Mouse (Mus musculus) forelimb bud, embryonic 11.5 days (tissue): ENCODE measurements at regions not wholly inside any gene's neighbourhood (a gene's known extent, or its start where the extent isn't known, plus 50 kb on each side); places are given as distances from the start of the nearest gene placed in this dataset.

Experiments used
- DNase-seq: peaks from one replicate; pipeline ENCODE4 v3.0.0-alpha.2; 2012; ENCODE audit warnings: low read depth, low spot score

DNA sequence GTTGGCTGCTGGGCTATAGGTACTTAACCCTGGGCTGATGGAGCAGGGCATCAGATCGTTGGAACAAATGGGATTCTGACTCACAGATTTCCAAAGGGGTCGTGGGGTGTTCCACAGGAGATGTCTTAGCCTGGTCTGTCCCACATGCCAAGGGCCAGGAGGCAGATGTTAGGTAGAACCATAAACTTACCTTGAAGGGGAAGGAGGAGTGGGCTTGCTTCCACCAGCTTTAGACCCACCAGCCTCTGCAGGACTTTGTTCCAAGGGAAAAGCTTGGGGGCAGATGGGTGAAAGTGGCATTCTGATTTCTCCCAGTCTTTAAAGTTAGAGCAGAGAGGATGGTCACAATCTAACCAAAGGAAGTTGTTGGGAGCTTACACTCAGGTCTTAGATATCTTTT lies 165.7 kb upstream of the Agap1 start:
- DNase-seq, result no peak

DNA sequence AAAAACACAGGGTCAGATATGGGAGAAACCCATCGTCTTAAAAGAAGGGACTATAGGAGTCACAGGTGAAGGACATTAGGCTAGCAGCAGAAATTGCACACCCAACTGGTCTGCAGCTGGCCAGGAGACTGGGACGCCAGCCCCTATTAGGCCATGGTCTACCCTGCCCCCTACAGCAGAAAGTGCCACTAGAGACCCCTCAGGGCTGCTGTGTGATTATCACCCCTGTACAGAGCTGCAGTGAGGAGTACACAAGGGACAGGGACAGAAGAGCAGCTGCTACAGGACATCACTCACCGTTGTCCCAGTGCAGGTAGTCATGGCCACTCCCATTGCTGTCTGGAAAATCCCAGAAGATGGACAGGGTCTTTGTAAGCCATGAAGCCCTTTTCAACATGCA lies 157.9 kb upstream of the Agap1 start:
- no peak for DNase-seq

DNA sequence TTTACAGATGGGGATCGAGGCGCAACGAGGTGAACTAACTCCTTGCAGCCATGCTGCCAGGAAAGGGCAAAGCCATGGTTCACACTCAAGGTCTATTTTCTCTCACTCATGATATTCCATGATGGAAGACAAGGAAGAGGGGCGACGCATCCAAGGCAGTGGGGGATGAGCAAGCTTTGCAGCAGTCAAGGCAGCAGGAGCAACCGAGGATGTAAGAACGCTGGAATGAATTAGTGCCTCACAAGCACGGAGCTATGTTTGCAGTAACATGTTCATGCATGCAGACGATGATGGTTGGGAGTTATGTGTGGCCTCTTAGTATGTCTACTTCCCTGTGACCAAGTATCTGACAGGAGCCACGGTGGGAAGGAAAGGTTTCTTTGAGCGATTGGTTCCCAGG lies 156.8 kb upstream of the Agap1 start:
- DNase-seq, result no peak

DNA sequence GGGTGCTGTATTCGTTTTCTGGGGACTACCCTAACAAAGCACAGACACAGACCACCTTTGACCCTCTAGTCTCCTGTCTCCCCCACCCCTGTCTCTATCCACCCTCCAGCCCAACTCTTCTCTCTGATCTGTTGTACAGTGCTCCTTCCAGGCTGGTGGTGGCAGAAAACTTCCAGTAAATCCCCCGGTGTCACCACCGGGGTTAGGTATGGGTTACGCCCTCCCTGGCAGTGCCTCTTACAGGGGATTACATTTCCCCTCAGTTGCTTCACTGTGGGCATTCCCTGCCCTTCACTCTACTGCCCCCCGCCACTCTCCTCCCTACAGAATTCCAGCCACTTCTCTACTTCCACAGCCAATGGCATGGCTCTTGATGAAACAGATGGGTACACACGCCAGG lies 153.5 kb upstream of the Agap1 start:
- no peak for DNase-seq

DNA sequence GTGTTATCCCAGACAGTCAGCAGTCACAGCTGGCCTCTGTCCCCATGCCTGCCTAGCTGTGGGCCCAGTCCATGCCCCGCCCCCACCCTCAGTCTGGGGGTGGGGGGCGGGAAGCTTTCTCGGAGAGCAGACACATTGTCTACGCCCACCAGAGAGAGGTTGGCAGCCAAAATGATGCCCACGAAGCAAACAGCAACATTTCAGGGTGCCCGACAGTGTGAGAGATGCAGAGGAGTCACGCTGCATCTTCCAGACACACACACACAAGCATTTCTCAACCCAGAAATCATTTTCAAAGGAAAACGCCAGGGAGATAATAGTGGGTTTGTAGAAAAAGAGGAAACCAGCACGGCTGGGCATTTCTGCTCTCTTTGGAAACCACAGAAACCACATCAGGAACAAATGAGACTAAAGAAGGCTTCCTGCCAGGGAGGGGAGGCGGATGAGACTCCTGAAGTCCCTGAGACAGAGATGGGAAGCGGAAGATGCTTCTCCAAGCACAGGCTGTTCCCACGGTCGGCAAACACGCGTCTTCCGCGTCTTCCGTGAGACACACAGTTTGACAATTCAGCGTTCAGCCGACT lies 152.1 kb upstream of the Agap1 start:
- DNase-seq, result no peak

DNA sequence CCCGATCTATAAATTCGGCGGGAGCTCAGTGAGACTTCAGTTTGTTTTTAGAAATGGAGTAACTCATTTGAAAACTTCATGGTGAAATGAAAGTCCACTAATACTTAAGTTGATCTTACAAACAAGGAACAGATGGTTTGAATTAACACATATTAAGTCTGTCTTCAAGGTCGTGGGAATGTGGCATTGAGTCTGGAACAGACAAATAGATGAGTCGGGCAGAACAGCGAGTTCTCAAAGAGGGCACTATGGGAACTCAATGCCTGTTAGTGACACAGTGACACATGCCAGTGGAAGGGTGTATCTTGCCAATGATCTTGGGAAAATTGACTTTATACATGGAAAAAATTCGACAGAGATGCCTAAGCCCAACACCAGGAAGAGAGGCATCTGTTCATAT lies 149.4 kb upstream of the Agap1 start:
- DNase-seq, result no peak

DNA sequence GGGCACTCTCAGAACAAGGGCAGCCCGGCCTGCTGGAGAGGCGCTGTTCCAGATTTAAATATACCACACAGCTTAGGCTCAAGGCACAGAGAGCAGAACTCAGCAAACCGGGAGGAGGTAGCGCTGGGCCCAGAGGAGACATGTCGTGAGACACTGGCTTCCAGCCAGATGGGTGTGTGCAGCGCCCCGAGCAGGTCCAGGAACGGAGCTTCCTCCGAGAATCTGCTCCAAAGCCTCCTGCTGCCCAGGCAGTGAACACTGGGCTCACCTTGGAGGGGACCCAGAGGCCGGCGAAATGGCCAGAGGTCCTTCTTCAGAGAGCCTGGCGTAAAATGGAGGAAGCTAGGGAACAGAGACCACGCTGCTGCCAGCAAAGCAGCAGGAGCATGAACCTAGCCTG lies 145.8 kb upstream of the Agap1 start:
- DNase-seq, result no peak

DNA sequence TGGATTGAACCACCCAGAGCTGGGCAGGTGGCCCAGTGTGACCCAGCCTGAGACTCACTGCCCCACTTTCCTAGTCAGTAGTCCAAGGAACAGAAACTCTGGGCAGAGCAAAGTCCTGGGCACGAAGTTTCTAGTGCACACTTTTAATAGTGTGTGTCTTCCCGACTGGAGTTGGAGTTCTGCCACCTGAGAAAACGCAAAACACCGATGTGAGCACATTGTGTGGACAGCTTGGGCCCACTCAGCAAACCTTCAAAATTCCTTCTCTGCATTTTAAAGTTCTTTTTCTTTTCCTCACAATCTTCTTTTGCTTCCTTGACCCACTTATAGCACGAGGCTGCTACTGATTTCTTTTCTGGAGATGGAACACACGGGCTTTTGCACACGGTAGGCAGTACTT lies 141.5 kb upstream of the Agap1 start:
- DNase-seq, result no peak

DNA sequence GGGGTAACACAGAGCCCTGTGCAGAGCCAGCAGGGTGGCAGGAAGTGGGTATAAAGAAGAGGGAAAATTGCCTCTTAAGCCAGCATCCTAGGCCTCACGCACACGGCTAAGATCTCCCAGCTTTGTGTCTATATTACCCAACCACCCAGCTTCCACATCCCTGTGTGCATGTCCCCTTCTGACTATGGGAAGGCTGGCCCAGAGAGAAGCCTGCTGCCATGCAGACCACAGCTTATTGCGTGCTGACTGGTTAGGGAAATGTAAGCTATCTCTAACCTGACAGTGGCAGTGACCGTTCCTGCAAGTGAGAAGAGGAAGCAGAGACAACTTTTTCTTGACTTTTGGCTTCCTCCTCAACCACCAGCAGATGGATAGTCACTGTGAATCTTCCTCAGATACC lies 136.7 kb upstream of the Agap1 start:
- DNase-seq, result no peak

DNA sequence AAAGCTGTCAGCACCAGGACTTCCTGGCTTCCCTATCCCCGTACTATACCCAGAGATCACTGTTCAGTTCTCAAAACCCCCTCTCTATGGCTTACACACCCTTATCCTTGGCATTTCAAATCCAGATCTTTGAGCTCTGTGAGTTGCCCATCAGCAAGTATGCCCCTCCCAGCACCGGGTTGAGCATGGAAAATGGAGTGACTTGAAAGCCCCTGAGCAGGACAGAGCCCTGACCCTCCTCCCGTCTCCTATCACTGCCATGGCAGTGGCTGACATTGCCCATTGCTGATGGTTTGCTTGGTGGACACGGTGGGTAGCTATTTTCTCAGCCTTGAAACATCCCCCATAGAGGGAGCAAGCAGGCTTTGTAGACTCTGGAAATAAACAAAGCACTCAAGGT lies 135.9 kb upstream of the Agap1 start:
- DNase-seq, result no peak

DNA sequence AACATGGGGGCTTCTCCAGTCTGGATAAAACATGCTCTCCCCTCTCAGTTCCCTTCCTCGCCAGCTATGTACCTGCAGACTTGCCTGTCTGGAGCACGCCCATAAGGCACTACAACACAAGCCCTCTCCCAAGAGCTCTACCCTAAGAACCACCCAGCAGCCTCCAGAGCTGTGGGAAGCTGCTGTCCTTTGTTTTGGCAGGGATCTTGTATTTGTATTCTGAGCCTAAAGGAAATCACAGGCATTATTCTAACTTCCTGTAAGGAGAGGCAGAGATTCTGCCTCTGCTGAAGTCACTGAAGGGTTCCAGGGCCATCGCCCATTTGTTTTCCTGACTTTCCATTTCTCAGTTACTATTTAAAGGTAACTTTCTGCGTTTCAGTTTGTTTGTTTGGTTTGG lies 132.0 kb upstream of the Agap1 start:
- DNase-seq, result no peak

DNA sequence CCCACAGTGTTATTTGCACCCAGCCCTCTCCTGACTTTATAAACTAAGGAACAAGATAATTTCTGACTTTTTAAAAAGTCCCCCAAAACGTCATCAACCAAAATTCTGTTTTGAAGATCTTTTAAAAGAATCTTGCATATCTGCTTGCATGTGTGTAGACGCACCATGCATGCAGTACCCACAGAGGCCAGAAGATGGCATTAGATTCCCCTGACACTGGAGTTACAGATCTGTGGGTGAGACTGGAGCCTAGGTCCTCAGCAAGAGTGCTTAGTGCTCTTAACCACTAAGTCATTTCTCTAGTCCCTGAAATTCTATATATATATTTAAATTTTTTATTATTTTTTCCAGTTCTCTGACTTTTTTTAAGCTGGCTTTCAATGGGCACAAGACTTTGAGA lies 131.5 kb upstream of the Agap1 start:
- DNase-seq, result peak; percentile 46

DNA sequence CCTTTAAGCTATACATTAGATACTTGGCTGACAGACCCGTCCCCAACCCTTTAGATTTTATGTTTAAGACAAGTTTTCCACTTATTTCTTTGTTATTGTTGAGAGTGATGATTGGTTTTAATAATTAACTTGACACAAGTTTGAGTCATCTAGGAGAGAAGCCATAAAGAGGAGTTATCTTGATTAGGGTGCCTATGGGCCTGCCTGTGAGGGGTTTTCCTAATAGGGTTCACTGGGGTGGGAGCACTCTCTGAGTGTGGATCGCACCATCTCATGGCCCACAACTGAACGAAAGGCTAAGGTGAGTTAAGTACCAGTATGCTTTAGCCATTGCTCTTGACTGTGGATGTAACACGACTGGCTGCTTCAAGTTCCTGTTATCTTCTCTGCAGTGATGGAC lies 123.3 kb upstream of the Agap1 start:
- DNase-seq, result no peak

DNA sequence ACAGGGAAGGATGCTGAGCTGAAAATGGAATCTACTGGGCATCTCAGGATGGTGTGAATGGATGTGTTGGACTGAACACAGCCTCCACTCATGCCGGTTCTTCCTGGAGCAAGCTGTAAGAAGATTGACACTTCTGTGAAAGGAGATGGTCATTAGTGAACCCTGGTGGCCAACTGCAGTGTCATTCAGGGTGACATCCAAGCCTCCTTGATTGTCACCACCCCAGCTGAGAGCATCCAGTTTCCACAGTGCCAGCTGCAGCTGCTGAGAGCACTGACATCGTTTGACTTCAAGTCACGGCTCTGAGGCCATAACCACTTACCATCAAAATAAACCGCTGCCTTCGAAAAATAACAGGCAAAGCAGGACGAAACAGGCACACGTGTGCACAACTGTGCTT lies 121.9 kb upstream of the Agap1 start:
- DNase-seq, result no peak

DNA sequence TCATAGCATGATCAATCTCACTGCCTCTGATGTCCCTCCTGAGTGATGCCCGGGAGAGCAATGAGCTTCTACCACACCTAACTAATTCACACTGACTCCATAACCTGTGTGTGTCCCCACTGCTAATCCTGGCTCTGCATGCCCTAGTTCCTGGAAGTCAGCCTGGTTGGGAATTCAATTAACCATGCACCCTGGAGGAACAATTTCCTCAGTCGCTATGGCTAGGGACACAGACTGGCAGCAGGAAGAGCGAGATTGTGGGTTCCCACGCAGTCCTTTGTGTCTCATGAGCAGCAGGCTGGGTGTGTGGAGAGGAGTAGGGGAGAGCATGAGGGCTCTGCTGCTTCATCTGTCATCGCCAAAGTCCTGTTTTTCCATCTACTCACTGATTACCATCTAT lies 116.7 kb upstream of the Agap1 start:
- DNase-seq, result no peak

DNA sequence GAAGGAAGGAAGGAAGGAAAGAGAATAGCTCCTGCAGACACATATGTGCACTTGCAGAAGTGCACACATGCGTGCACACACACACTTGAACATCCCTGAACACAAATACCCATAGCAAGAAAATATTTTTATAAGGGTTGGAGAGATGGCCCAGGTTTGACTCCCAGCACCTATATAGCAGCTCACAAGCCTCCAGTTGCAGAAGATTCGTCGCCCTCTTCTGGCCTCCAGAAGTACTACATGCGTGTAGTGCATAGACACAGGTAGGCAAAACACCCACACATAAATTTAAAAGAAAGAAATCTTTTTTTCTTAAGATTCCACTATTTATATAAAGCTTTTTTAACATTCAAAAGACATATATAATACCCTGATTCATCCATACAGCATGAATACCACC lies 111.8 kb upstream of the Agap1 start:
- no peak for DNase-seq

DNA sequence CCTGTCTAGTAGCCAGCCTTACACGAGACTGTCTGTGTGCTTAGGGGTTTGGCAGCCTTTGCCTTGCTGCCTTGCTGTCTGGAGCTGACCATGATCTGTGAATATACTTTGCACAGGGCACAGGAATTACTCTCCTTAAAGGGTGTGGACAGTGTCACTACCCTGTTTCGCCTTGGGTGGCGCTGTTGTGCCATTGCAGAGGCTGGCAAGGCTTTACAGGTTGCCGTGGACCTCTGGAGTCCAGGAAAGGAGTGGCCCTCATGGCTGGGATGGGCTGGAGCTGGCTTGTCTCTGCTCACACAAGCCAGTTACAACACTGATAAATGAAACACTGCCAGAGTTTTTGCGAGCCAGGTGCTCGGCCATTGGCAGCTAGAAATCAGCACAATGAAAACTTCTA lies 110.1 kb upstream of the Agap1 start:
- DNase-seq, result peak; percentile 45

DNA sequence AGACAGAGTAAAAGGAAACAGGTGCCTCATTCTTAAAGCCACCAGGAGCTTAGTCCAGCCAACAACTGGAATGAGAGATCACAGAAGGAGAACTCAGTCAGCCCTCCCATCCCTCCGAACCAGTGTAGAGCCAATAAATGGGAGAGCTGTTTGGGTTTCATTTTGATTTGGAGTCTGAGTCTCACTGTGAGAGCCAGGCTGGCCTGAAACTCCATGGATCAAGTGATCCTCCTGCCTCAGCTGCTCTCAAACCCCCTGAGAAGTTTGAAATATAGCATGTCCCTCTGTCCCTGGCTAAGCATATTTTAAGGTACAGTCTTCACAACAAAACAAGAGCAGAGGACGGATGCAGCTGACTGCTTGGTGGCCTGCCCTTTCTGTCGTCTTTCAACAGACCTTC lies 107.3 kb upstream of the Agap1 start:
- no peak for DNase-seq

DNA sequence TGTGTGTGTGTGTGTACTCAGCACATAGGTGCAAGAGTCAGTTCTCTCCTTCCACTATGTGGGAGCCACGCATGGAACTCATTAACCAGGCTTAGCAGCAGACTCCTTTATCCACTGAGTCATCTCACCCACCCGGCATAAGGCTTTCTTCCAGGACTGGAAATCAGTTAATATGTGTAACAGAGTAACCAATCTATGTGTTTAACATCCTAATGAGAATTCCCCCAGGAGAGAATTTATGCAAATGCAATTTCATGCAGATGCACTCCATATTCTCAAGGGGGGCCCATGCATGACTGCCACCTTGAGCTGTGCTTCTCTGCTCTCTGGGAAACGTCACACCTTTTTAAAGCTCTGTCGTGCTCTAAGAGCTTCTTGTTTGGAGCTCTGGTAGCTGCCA lies 101.7 kb upstream of the Agap1 start:
- no peak for DNase-seq

DNA sequence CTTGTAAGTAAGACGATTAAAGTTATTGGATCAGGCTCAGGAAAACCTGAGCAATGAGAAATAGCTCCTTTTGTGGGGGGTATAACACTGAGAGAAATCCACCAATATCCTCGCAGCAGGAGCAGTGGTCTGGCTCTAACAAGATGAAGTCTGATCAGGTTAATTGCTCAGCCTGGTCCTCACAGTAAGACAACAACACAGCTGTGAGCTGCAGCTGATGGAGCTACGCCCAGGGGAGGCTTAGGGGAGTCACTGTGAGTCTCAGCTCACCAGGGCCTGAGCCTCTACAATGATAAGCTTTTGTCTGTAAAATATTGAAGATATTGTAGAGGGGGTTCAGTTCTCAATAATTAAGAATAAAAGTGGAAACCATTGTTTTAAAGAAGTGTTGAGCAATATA lies 95.3 kb upstream of the Agap1 start:
- DNase-seq, result no peak

DNA sequence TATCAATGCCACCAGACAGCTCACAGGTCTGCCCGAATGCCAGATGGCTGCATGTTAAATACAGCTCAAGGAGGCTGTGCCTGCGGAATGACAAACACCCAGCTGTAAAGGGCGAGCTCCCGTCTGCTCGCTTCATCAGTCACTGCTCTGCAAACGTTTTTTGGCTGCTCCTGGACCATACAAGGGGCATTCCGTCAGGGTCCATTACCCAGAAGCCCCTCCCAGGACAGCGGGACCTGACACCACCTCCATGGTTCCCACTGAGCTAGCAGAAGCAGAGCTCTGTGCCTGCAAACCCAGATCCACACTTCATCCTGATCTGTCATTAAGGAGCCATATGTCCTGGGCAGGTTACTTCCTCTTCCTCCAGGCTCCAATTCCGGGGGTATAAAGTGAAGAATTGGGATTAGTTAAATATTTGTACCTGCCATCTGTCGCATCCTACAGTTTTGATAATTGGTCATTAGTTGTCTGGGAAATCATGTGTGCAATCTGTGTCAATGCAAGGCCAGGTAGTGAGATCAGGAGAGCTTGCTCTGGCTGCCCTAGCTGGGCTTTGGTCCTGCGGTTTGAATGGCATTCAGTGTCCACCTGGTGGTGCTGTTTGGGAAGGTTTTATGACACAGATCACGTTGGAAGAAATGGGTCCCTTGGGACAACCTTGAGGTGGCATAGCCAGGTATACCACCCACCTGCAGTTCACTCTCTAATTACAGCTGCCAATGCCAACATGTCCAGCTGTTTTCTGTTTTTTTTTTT lies 89.9 kb upstream of the Agap1 start:
- DNase-seq, result no peak

DNA sequence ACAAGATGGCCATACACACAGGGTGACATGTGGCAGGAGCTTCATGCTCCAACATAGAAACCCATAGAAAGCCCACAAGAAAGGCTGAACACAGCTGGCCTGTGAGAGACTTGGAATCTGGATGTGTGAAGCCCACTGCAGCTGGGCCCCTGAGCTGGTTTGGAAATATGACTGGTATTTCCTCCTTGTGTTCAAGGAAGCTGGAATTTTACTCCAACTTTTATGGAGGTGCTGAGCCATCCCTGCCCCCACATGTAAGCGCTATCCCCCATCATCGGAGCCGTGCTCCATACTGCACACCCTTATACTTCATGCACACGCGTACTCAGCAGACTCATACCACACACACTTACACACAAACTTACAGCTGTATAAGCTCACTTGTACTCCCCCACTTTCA lies 87.7 kb upstream of the Agap1 start:
- DNase-seq, result peak; percentile 39

DNA sequence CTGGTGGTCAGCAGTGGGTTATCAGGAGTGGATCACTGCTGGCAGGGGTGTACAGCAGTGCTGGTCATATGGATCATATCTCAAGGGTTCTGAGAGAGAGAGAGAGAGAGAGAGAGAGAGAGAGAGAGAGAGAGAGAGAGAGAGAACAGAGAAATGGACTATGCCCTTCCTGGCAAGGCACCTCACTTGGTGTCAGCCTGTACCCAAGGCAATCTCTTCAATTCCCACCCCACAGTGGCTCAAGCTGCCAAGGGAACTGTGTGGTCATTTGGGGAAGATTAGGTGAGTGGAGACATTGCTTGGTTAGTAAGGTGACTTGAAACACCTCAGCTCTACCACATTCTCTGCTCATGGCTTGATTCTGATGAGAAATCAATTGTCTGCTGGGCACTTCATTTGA lies 80.8 kb upstream of the Agap1 start:
- DNase-seq, result no peak

DNA sequence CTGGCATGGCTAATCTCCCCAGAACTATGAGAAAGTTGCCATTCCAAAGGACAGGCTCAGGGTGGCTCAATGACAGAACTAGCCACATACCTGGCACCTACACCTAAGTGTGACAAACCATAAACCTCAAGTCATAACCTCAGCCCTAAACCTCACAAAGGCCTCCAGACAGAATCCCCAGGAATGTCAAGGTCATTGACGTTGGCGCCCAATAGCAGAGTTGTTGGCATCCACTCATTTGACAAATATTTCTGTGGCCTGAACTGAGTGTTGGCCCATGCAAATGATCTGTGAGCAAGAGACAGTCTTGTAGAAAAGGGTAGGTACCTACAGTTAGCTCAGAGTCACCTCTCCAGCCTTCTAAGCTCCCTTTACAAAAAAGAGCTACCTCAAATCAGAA lies 80.3 kb upstream of the Agap1 start:
- no peak for DNase-seq
